Mouse (Mus musculus) forebrain, embryonic 11.5 days (tissue): Measurements from ENCODE around the gene Cadm2. TPM values are rescaled to one million over a fixed set of nuclear protein-coding genes. Genes with fewer than 3 reads are reported as not detected.

Source experiments
- ATAC-seq: fragments of 200-750 bp; cut with Nextera tagmentation; replicated peaks from 2 replicates; pipeline ENCODE4 v1.8.0; 2017; ENCODE audit warnings: moderate TSS enrichment; ENCODE audit not compliant: low FRiP score
- DNase-seq: peaks from one replicate; pipeline ENCODE4 v3.0.0-alpha.2; 2017; ENCODE audit warnings: low spot score
- H3K27ac ChIP-seq: fragments of 300-500 bp; sonication (generic); 2 replicates; pipeline ENCODE4 v1.5.1; 2014; ENCODE audit warnings: low read depth, low read length
- H3K27me3 ChIP-seq: fragments of 300-500 bp; sonication (generic); 2 replicates; pipeline ENCODE4 v1.6.1; 2014; ENCODE audit warnings: mild to moderate bottlenecking, low read length, mixed read lengths; ENCODE audit not compliant: control insufficient read depth, insufficient read depth
- H3K36me3 ChIP-seq: fragments of 300-500 bp; sonication (generic); 2 replicates; pipeline ENCODE4 v1.6.1; 2014; ENCODE audit warnings: mild to moderate bottlenecking, low read length, moderate library complexity, mixed read lengths; ENCODE audit not compliant: control insufficient read depth, insufficient read depth
- H3K4me1 ChIP-seq: fragments of 300-500 bp; sonication (generic); replicated peaks from 2 replicates; pipeline ENCODE4 v1.6.1; 2014; ENCODE audit warnings: low read length, mixed read lengths; ENCODE audit not compliant: control insufficient read depth, insufficient read depth
- H3K4me2 ChIP-seq: fragments of 300-500 bp; sonication (generic); 2 replicates; pipeline ENCODE4 v1.6.1; 2014; ENCODE audit warnings: low read depth, mild to moderate bottlenecking, low read length, moderate library complexity, mixed read lengths; ENCODE audit not compliant: severe bottlenecking
- H3K4me3 ChIP-seq: fragments of 300-500 bp; sonication (generic); 2 replicates; pipeline ENCODE4 v1.5.1; 2014; ENCODE audit warnings: low read depth, low read length
- H3K9ac ChIP-seq: fragments of 300-500 bp; sonication (generic); 2 replicates; pipeline ENCODE4 v1.6.1; 2014; ENCODE audit warnings: low read length
- H3K9me3 ChIP-seq: fragments of 300-500 bp; sonication (generic); 2 replicates; pipeline ENCODE4 v1.6.1; 2016; ENCODE audit warnings: low read length, mixed read lengths; ENCODE audit not compliant: control insufficient read depth
- WGBS: fragments of 180-500 bp; shearing (Covaris S2); extraction: QIAGEN DNeasy Blood & Tissue Kit; methylation state at CpG from one replicate; pipeline ENCODE4 v1.1.7; 2014; 5-methylcytosine and 5-hydroxymethylcytosine counted together
- polyA plus RNA-seq: library from polyadenylated mRNA; unstranded; fragments of >200 nt; fragmentation: Nextera tagmentation; extraction: Ambion mirVana; gene quantifications from 2 replicates; pipeline ENCODE4 v1.2.1, GENCODE M21; 2014

The Cadm2 gene
- polyA plus RNA-seq, 1 experiment from 2014 or later: 5.2 TPM

DNA sequence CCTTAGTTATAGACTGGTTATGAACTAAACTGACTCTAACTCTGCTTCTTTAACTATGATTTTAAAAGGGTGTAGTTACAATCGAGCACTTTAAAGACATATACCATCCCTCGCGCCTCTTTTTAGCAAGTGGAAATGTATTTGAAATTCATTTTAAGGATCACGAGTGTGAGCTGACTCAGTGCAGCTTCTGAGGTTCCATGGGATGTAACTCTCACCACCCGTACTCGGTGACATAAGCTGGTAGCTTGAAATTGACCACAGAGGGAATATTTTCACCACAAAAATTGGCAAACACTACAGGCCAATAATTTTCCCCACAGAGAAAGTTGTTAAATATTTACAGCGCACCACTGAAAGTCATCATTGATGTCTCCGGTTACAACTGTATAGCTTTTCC lies 730.8 kb downstream of the Cadm2 start:
- ATAC-seq: no peak
- WGBS: 93% methylated on average over 8 of the region's 8 CpGs

DNA sequence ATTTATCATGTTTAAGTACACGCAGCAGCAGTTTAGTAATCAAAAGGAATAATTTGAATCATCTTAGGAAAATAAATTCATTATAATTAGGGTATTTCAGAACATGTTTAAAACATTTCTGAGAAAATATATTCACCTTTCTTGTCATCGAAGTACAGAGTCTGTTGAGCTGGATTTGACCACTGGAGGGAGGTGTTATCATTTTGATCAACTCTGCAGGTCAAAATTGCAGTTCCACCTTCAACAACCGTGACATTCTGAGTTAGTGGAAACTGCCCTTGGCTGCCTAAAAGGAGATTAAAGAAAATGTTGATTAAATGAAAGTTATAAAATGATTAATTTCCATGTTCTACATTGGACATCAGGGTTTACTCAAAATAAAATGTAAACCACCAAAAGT lies 738.1 kb downstream of the Cadm2 start:
- Histone ChIP-seq H3K4me1 (no peaks in the 10 kb centered on the region), H3K9ac (no peak overlapping the region), H3K4me2 (no peak overlapping the region), H3K4me3 (no peak overlapping the region), H3K9me3 (no peaks in the 10 kb centered on the region), H3K27ac (no peak overlapping the region), H3K27me3 (no peaks in the 10 kb centered on the region), H3K36me3 (no peaks in the 10 kb centered on the region)
- WGBS: 70% methylated on average over 3 of the region's 3 CpGs
- ATAC-seq (no peak), DNase-seq (no peak)

More for the DNA sequence above, 730.8 kb downstream of the Cadm2 start:
- Histone ChIP-seq H3K27me3 (no peaks in the 10 kb centered on the region), H3K9ac (no peak overlapping the region), H3K9me3 (no peaks in the 10 kb centered on the region), H3K4me1 (no peaks in the 10 kb centered on the region), H3K4me3 (no peak overlapping the region), H3K27ac (no peak overlapping the region), H3K4me2 (no peak overlapping the region), H3K36me3 (no peaks in the 10 kb centered on the region)
- no peak for DNase-seq

DNA sequence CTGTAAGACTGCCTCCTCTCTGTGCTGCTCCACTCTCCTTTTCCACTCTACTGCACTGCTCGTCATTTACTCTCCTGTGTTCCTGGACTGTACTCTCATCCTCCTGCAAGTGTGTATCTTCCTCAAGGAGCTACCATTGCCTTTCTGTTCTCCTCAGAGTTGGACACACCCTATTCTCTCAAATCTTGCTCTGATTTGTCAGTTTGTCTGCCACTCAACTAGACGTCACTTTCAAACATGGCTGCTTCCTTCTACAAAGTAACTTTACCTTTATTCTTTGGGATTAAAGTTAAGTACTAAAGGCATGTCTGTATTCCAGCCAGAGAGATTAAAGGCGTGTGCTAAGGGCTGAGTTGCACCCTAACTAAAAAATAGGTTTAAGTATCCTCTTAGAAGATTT lies 749.5 kb downstream of the Cadm2 start:
- Histone ChIP-seq H3K4me3 (no peak overlapping the region), H3K4me1 (no peaks in the 10 kb centered on the region), H3K4me2 (no peak overlapping the region), H3K9me3 (no peaks in the 10 kb centered on the region), H3K27ac (no peak overlapping the region), H3K9ac (no peak overlapping the region), H3K27me3 (no peaks in the 10 kb centered on the region), H3K36me3 (no peaks in the 10 kb centered on the region)
- WGBS: 78% methylated on average over 3 of the region's 3 CpGs
- ATAC-seq: no peak
- no peak for DNase-seq

DNA sequence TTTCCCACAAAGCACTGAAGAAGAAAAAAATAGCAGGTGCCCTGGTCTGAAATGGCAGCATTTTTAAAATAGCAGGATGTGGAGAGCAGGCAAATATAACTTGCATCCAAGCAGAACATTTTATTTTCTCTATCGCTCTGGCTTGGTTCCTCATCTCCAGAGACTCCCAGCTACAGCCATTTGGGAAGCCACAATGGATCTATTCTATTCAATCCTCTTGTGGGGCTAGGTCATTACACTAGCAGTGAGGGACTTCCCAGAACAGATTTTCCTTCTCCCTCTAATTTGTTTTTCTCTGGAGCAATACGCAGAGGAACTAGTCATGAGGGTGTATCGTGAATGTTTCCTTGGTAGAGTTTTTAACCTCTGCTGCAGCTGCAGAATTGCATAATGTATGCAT lies 769.7 kb downstream of the Cadm2 start:
- Histone ChIP-seq H3K4me2 (no peak overlapping the region), H3K27me3 (no peaks in the 10 kb centered on the region), H3K4me1 (no peaks in the 10 kb centered on the region), H3K9me3 (no peaks in the 10 kb centered on the region), H3K4me3 (no peak overlapping the region), H3K36me3 (no peaks in the 10 kb centered on the region), H3K27ac (no peak overlapping the region), H3K9ac (no peak overlapping the region)
- no peak for ATAC-seq
- DNase-seq: no peak
- 89% methylated on average over 3 of the region's 3 CpGs for WGBS

DNA sequence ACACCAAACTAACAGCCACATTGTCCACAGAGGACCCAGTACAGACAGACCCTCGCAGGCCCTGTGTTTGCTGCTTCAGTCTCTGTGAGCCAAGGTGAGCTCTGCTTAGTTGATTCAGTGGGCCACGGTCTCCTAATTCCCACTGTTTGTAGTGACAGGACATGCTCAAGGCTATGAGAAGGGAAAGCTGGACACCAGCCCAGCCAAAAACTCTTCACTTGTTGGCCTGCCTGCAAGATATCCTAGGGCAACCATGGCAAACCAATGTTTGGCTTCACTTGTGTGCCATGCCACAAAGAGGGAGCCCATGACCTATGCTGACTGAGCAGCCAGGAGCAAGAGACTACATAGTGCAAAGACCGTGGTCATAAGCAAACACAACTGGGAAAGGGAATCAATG lies 795.8 kb downstream of the Cadm2 start:
- no peaks in the 10 kb centered on the region for H3K36me3 ChIP-seq
- WGBS: 84% methylated on average over 3 of the region's 3 CpGs

DNA sequence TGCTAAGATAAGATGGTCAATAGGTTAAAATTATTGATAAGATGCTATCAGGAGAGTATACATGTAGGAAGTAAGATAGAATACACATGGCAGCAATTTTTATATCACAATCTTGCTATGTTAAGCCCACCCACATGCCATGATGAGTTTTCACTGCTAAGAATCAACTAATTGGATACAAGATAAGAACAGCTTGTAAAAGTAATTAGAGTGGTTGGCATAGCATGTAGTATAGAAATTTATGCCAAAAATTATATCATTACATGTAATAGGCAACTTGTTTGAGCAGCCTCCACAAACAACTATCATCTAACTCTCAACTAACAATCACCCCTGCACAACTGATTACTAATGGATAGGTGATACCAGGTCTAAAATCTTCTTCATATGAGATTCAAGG lies 809.2 kb downstream of the Cadm2 start:
- no peak overlapping the region for H3K4me3 ChIP-seq
- no peak overlapping the region for H3K9ac ChIP-seq
- no peak for DNase-seq
- ATAC-seq: no peak
- no peaks in the 10 kb centered on the region for H3K4me1 ChIP-seq
- no peak overlapping the region for H3K4me2 ChIP-seq
- no peak overlapping the region for H3K27ac ChIP-seq
- no peaks in the 10 kb centered on the region for H3K27me3 ChIP-seq
- no peaks in the 10 kb centered on the region for H3K9me3 ChIP-seq
- no peaks in the 10 kb centered on the region for H3K36me3 ChIP-seq

More for the DNA sequence above, 795.8 kb downstream of the Cadm2 start:
- Histone ChIP-seq H3K9me3 (no peaks in the 10 kb centered on the region), H3K4me3 (no peak overlapping the region), H3K4me2 (no peak overlapping the region), H3K4me1 (no peaks in the 10 kb centered on the region), H3K27me3 (no peaks in the 10 kb centered on the region), H3K9ac (no peak overlapping the region), H3K27ac (no peak overlapping the region)
- DNase-seq (no peak), ATAC-seq (no peak)

DNA sequence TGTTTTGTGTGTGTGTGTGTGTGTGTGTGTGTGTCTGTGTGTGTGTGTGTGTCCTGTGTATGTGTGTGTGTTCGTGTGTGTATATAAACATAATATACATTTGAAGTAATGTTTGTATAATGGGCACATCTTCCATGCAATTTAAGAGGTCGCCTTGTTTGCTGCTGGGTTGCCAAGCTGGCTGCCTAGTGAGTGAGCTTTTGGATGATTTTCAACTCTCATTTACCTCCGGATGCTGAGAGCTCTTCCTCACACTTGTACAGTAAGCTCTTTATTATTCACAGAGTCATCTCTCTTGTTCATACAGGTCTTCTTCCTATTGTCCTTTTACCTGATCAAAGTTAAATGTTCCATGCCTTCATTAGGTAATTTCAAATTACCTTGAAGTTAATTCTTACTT lies 822.5 kb downstream of the Cadm2 start:
- DNase-seq: no peak
- WGBS: 83% methylated on average over 3 of the region's 3 CpGs
- no peak overlapping the region for H3K27ac ChIP-seq

DNA sequence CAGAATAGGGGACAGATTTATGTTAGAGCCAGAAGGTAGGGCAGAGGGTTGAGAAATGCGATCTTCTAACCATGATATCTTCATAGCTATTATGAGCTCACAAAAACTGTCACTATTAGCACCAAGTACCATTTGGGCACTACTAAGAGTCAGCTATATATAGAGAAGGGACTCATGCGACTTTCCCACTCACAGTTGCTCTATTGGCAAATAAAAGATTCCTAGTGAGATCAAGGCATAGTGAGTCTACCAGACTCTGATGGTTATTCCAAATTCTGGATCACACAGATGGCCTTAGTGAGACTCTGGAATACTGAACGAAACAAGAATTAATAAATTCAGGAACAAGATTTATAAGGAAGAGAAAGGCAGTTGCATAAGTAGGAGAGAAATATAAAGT lies 827.6 kb downstream of the Cadm2 start:
- H3K4me2 ChIP-seq: no peak overlapping the region
- H3K4me3 ChIP-seq: no peak overlapping the region
- WGBS: 90% methylated on average over 3 of the region's 3 CpGs

More for the DNA sequence above, 822.5 kb downstream of the Cadm2 start:
- no peak overlapping the region for H3K9ac ChIP-seq
- no peaks in the 10 kb centered on the region for H3K27me3 ChIP-seq
- no peak overlapping the region for H3K4me3 ChIP-seq
- H3K4me1 ChIP-seq: no peaks in the 10 kb centered on the region
- ATAC-seq: no peak
- H3K36me3 ChIP-seq: no peaks in the 10 kb centered on the region
- no peak overlapping the region for H3K4me2 ChIP-seq
- no peaks in the 10 kb centered on the region for H3K9me3 ChIP-seq

DNA sequence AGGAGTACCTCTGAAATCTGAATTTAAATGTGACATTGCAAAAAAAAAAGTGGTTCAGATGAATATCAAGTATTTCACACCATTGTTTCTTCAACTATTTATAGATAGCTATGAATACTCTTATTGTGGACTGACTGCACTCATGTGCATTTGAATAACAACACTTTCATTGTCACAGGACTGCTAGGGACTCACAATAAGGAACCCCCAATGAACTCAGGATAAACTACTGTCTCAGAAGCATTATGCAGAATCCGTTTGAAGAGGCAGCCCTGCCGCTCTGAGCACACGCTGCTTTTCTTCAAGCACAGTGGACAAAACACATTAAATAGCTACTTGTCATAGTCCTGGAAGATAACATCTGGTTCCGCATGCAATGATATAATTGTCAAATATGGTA lies 848.8 kb downstream of the Cadm2 start:
- DNase-seq: no peak
- no peak overlapping the region for H3K9ac ChIP-seq
- no peaks in the 10 kb centered on the region for H3K27me3 ChIP-seq
- WGBS: 46% methylated on average over 4 of the region's 4 CpGs
- H3K4me2 ChIP-seq: no peak overlapping the region
- H3K9me3 ChIP-seq: no peaks in the 10 kb centered on the region
- no peaks in the 10 kb centered on the region for H3K4me1 ChIP-seq
- H3K27ac ChIP-seq: no peak overlapping the region
- H3K4me3 ChIP-seq: no peak overlapping the region
- H3K36me3 ChIP-seq: no peaks in the 10 kb centered on the region
- no peak for ATAC-seq

More for the DNA sequence above, 827.6 kb downstream of the Cadm2 start:
- DNase-seq: no peak
- Histone ChIP-seq H3K4me1 (no peaks in the 10 kb centered on the region), H3K36me3 (no peaks in the 10 kb centered on the region), H3K27me3 (no peaks in the 10 kb centered on the region), H3K9me3 (no peaks in the 10 kb centered on the region), H3K9ac (no peak overlapping the region), H3K27ac (no peak overlapping the region)
- no peak for ATAC-seq
